Mouse (Mus musculus): ENCODE results near the gene Pmpca. TPM values are rescaled to one million over a fixed set of nuclear protein-coding genes. Genes with fewer than 3 reads are reported as not detected.
"Not testable (repeated sequence)": the region's sequence is repeated elsewhere in the genome, so short reads cannot be mapped to it uniquely, and the experiment has no call there.

Pmpca gene
- total RNA-seq, 2 experiments from 2014 or later = 145 TPM

- no peak for DNase-seq (ENCODE audit: low spot score in 2 of 2)
Measured at GRCm38 (mm10) chr2:26367911-26368310, 21.2 kb upstream of the Pmpca start.

DNA sequence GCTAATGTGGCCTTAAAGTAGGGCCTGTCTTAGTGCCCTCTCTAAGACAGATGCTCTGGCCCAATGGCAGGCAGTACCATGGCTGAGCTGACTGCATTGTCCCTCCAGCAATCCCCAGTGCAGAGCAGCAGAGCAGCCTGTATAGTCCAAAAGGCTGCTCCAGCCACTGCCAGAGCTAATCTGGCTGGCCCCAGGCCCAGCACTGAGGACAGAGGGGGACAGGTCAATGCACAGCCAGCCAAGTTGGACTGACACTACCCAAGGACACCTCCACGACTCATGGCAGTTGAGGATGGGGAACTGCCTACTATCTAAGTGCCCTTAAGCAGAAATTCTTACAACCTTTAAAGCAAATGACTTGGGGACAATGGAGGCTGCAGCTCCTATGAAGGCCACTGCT lies 20.6 kb upstream of the Pmpca start:
- DNase-seq (ENCODE audit: low spot score in 2 of 2) = no peak

DNA sequence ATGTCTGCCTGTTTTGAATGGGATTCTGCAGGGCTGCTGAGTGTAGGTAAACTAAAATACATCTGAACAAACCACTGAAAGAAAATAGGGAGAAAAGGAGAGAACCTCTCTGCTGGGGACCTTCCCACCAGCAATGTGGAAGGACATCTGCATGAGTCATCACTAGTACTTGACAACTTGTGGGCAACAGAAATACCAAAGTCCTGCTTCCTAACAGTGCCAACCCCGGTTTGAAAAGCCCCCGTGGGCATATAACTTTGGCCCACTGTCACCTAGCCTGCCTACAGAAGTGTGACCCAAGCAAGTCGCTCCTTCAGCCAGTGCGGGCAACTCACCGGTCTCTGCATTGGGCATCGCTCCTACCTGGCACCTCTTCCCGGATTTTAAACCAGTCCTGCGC lies 16.7 kb upstream of the Pmpca start:
- no peak for DNase-seq (ENCODE audit: low spot score in 2 of 2)

- peak; percentile 57 to 72 for DNase-seq (ENCODE audit: low spot score in 2 of 2)
Measured at GRCm38 (mm10) chr2:26380131-26380771, 8.9 kb upstream of the Pmpca start, which contains the start of gene Snapc4. Gene Snapc4 (minus strand): TSS chr2:26380653.

- not testable (repeated sequence) for DNase-seq (ENCODE audit: low spot score in 2 of 2)
Measured at GRCm38 (mm10) chr2:26380871-26381270, 8.3 kb upstream of the Pmpca start.

- no peak for DNase-seq (ENCODE audit: low spot score in 2 of 2)
Measured at GRCm38 (mm10) chr2:26387713-26388112, 1.4 kb upstream of the Pmpca start.

DNA sequence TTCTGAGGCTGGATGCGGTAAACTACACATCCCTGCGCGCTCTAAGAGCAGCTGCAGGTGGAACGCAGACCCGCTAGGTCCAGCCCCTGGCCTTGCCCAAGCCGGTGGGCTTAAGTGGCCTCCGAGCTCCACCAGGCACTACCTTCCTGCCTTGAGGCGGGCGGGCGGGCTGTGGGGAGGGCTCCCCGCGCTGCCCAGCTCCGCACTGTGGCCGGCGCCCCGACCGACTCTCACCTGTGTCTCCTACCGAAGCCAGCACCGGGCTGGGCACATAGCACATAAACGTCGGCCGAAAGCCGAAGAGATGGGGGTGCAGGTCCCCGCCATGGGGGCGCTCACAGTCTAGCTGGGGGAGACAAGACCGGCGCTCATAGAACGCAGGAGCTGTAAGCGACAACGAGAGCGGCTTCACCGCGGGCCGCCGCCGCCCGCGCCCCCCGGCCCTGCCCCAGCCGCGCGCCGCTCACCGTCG lies 421 bp upstream of the Pmpca start:
- DNase-seq (ENCODE audit: low spot score in 2 of 2) = no peak

GRCm38 (mm10) chr2:26390954-26391353 lies 1.8 kb downstream of the Pmpca start:
- DNase-seq (ENCODE audit: low spot score in 2 of 2) = no peak

DNA sequence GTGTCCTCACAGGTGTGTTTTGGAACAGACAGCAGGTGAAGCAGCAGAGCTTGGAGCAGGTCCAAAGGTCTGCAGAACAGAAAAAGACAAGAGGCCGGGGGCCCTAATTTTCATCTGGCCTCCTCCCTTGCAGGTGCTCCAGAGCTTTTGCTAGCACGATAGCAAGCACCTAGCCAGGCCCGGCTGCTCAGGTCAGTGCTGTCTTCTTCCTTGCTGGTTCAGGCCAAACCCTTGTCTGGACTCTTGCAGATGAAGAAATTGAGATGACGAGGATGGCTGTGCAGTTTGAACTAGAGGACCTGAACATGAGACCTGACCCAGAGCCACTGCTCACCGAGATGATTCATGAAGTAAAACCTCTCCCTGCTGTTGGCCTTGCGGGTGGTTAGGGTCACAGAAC lies 2.5 kb downstream of the Pmpca start:
- DNase-seq (ENCODE audit: low spot score in 2 of 2) = no peak

DNA sequence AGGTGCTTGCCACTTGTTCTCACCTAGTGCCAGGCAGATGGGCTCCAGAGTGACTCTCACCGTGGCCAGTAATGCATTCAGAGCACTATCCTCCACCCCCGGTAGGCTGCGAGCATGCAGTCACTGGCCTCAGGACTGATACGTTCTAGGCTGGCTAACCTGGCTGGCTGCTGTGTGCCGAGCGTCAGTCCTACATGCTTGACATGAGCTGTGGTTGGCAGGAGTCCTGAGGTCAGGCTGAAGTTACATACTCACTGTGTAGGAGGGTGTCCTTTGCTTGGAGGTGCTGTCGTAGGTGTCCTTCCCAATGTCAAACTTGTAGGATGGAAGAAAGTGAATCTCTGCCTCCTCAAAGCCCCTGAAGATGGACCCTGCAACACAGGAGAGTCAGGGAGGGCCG lies 9.8 kb downstream of the Pmpca start:
- DNase-seq (ENCODE audit: low spot score in 2 of 2) = no peak

- no peak for DNase-seq (ENCODE audit: low spot score in 2 of 2)
Measured at GRCm38 (mm10) chr2:26399647-26400046, 10.5 kb downstream of the Pmpca start.

- DNase-seq (ENCODE audit: low spot score in 2 of 2) = no peak
Measured at GRCm38 (mm10) chr2:26400296-26400695, 11.2 kb downstream of the Pmpca start.

DNA sequence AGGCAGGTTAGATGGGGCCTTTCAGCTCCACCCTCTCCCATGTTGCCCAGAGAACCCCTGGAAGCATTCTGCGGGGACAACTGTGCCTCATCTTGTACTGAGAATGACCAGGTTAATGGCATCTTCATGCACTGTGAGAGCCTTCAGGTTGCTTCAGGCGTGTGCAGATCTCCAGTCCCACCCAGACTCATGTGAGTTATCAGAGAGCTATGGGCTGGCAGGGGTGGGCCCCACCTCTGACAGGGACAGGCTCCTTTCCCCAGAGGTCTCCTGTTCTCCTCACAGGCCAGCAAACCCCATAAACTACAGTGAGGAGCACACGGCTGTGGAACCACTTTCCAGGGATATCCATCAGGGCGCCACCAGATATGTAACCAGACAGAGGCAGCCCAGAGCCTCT lies 11.9 kb downstream of the Pmpca start:
- no peak for DNase-seq (ENCODE audit: low spot score in 2 of 2)

DNA sequence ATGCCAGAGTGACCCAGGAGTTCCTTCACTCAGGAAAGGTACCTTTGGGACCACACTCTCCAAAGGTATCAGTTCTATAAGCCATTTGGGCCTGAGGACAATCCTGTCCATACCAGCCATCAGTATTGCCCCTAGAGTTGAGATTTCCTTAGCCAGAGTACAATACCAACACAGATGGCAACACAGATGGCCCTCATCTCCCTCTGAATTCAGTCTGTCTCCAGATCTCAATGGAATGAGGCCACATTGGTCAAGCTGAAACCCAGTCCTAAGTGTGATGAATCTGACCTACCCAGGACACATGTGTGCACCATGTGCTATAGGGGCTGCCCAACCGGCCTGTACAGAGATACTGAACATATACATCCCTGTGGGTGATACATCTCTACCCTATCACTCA lies 13.1 kb downstream of the Pmpca start:
- DNase-seq (ENCODE audit: low spot score in 2 of 2) = no peak

DNA sequence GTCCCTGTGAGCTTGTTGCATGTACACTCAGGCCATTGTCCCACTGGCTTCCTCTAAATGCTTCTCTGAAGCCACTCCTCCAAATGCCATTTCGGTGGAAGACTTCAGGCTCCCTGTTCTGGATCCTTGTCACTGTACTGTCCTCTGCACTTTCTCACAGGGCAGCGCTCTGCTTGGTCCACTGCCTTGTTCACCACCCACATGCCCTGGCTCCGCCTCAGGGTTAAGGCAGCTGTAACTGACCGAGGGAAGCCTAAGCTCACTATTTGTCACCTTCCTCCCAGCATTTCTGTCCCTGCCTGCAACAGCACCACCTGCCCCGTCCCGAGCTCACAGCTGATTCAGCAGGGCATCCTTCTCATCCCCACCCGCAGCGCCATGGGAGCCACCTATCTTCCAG lies 14.2 kb downstream of the Pmpca start:
- DNase-seq (ENCODE audit: low spot score in 2 of 2) = no peak

GRCm38 (mm10) chr2:26408515-26409356 lies 19.6 kb downstream of the Pmpca start, which contains the start of gene Inpp5e:
Gene Inpp5e (minus strand): TSS chr2:26409203.
- DNase-seq (ENCODE audit: low spot score in 2 of 2) = peak; percentile 99

GRCm38 (mm10) chr2:26409362-26409761 lies 20.2 kb downstream of the Pmpca start:
- DNase-seq (ENCODE audit: low spot score in 2 of 2) = no peak

DNA sequence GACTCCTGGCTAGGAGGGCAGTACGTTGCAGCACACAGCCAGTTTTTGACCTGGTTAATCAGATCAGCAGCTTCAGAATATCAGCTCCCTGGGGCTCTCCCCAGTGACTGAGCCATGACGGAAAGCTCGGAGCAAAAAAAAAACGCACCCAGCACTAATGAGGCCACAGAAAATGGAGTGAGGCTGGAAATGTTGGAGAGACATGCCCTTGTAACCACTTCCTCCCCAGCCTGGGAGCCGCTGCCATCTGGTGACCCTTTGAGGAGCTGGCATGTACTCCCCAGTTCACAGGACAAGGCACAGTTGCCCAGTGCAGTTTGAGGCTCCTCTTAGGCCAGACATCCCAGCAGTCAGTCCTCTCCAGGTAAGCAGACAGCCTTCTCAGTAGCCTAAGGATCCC lies 21.0 kb downstream of the Pmpca start:
- DNase-seq (ENCODE audit: low spot score in 2 of 2) = no peak

DNA sequence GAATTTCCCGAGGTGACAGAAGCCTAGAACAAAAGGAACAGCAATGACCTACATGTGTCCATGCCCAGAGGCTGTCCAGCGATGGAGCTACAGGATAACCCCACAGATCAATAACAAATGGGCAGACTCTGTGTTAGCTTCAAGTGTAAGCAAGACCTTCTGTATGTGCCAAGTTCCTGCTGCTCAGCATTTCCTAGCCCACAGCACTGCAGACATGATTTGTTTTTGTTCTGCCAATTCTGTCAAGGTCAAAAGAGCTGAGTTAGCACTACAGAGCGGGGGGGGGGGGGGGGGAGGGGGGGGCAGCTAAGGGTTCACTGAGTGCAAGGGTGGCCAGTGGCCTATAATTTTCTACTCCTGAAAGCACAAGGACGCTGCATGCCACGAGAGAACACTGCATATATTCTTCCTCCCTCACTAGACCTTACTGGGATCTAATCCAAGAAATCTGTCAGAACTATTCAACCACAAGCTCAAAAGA lies 21.8 kb downstream of the Pmpca start:
- DNase-seq (ENCODE audit: low spot score in 2 of 2) = no peak

DNA sequence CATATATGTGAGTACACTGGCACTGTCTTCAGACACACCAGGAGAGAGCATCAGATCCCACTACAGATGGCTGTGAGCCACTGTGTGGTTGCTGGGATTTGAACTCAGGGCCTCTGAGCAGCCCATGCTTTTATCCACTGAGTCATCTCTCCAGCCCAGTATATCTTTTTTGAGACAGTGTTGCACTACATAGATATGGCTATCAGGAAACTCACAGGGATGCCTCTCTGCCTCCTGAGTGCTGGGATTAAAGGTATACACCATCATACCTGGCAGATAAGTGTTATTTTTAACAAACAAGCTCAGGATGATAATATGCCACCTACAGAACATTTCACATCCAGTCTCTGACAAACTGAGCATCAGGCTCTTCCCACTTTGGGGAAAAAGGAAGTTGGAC lies 27.9 kb downstream of the Pmpca start:
- no peak for DNase-seq (ENCODE audit: low spot score in 2 of 2)

- DNase-seq (ENCODE audit: low spot score in 2 of 2) = no peak
Measured at GRCm38 (mm10) chr2:26418120-26418519, 29.0 kb downstream of the Pmpca start.

DNA sequence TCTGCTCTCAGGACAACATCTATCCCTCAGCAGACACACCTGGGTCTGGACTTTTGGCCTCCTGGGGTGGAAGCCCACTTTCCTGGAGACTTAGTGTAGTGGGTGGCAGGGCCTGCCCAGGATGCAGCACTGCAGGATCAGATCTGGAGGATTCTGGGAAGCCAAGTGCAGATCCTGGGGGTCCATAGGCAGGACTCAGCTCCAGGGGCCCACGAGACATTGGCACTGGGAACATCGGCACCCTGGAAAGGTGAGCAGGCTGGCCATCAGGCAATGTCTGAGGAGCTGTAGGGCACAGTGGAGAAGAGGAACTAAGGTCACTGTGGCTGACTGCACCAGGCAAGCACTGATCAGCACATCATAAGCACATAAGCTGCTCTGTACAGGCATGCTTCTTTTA lies 32.8 kb downstream of the Pmpca start:
- no peak for DNase-seq (ENCODE audit: low spot score in 2 of 2)

All from adrenal gland, postnatal 4 days (tissue).